In the genomic region with DNA sequence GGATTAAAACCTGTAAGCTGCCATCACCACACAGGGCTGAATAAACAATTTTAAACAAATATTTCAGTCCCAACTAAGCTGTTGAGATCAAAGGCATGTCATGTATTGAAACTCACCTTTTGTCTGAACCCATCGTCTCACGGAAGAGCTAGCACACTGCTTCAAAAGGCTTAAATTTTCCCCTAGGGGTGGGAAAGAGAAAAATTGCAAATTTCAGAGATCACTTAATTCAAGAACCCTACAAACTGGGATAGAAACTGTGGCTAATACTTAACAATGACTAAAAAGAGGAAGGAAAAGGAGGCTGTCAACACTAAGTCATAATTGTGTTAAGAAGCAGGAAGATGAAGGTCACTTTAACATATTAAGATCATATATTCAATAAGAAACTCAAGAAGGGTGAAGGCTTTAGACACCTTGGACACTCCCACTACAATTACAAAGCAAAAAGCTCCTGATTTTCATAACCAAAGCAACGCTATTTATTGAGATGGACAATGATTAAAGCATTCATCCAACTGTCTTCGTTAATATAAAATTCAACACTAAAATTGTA, we compare ENCODE assay signal across 8 mouse cellular contexts. TPM values are rescaled to one million over a fixed set of nuclear protein-coding genes. Genes with fewer than 3 reads are reported as not detected.
DNase-seq lines count a peak whose midpoint lies in the region; ATAC-seq and TF ChIP-seq lines count a peak whose summit lies in the region.

No protein-coding gene starts in this region.

- TF ChIP-seq POLR2A in brain, embryonic 14.5 days (IDR thresholded peaks at IDR 0.05; ENCODE audit: borderline replicate concordance, extremely low read depth, insufficient read depth, insufficient read length, poor library complexity, severe bottlenecking), result no peak
- no peak for TF ChIP-seq POLR2A in myocyte (IDR thresholded peaks at IDR 0.05; ENCODE audit: insufficient read length, low read depth)

- peak; percentile 55 for TF ChIP-seq CTCF in layer of hippocampus, adult 2 months (conservative IDR thresholded peaks at IDR 0.05)
- no peak for TF ChIP-seq CTCF in brain, embryonic 14.5 days (IDR thresholded peaks at IDR 0.05; ENCODE audit: borderline replicate concordance, extremely low read depth, insufficient read depth, insufficient read length)

- peak overlapping the region; percentile 82 for H3K4me3 ChIP-seq in layer of hippocampus, adult 2 months
- peak overlapping the region; percentile 63 for H3K4me3 ChIP-seq in hindbrain, embryonic 15.5 days
- H3K4me3 ChIP-seq in myocyte, result peak overlapping the region; percentile 100

- no peak for DNase-seq in layer of hippocampus, adult 2 months (ENCODE audit: low spot score in 2 of 2)
- no peak for DNase-seq in layer of hippocampus, postnatal 36 days
- DNase-seq in brain, embryonic 14.5 days (ENCODE audit: low read depth), result peak; percentile 29
- no peak for DNase-seq in spleen, adult 18-20 months
- no peak for DNase-seq in frontal cortex, postnatal 25 days (ENCODE audit: low spot score in 2 of 2)

- H3ac ChIP-seq in myocyte (ENCODE audit: control insufficient read depth, insufficient read length), result peak overlapping the region; percentile 89

- H3K79me2 ChIP-seq in myocyte (ENCODE audit: control insufficient read depth, insufficient read depth), result peaks cover 32% of the 10 kb centered on the region

- peak overlapping the region; percentile 100 for H3K27ac ChIP-seq in layer of hippocampus, adult 2 months
- peak overlapping the region; percentile 41; the same call in 1 of the 2 replicates for H3K27ac ChIP-seq in hindbrain, embryonic 15.5 days (replicated peaks)

- H3K4me2 ChIP-seq in hindbrain, embryonic 15.5 days, result peak overlapping the region; percentile 79
- H3K4me2 ChIP-seq in myocyte (ENCODE audit: low read depth), result peak overlapping the region; percentile 78

- 12% methylated on average over 4 of the region's 4 CpGs for WGBS in hindbrain, embryonic 15.5 days

- H3K9ac ChIP-seq in hindbrain, embryonic 15.5 days, result peak overlapping the region; percentile 89

- peaks cover 23% of the 10 kb centered on the region for H3K4me1 ChIP-seq in hindbrain, embryonic 15.5 days (replicated peaks)

- no peaks in the 10 kb centered on the region for H3K9me3 ChIP-seq in hindbrain, embryonic 15.5 days

- no peaks in the 10 kb centered on the region for H3K27me3 ChIP-seq in hindbrain, embryonic 15.5 days
- no peaks in the 10 kb centered on the region for H3K27me3 ChIP-seq in myocyte (ENCODE audit: control insufficient read depth, insufficient read depth, insufficient read length)

- ATAC-seq in hindbrain, embryonic 15.5 days (ENCODE audit: low FRiP score, low read depth), result no peak
- ATAC-seq in erythroid progenitor cell, adult 5-6 weeks (replicated peaks; ENCODE audit: low FRiP score, poor library complexity, severe bottlenecking), result no peak

- H3K36me3 ChIP-seq in hindbrain, embryonic 15.5 days, result peaks cover 63% of the 10 kb centered on the region
- peaks cover 43% of the 10 kb centered on the region for H3K36me3 ChIP-seq in myocyte (ENCODE audit: control insufficient read depth, insufficient read depth)

TF ChIP-seq in myocyte, 11 proteins besides CTCF, POLR2A, EP300 and RAD21:
- no peak for TF ChIP-seq CEBPB (IDR thresholded peaks at IDR 0.05; ENCODE audit: insufficient read depth, poor library complexity, severe bottlenecking)
- TF ChIP-seq MYOD1 (IDR thresholded peaks at IDR 0.05; ENCODE audit: control insufficient read depth in 1 of 3, insufficient read length in 2 of 3, low read depth in 2 of 3), result no peak
- no peak for TF ChIP-seq MYOG (IDR thresholded peaks at IDR 0.05; ENCODE audit: control insufficient read depth in 1 of 3, insufficient read depth in 1 of 3, insufficient read length in 2 of 3, low read depth in 2 of 3)
- no peak for TF ChIP-seq REST (IDR thresholded peaks at IDR 0.05; ENCODE audit: insufficient read depth, insufficient read length)

RNA-seq across cellular contexts. Expression of gene Rbm5, which starts 1.3 kb away (rescaled TPM):
- 100 to 1,000 TPM; 141 to 159 TPM for total RNA-seq in layer of hippocampus, adult 2 months (2021)
- total RNA-seq in layer of hippocampus, postnatal 36 days (2021), result 100 to 1,000 TPM; 143 to 166 TPM
- polyA plus RNA-seq in brain, embryonic 14.5 days (2012; rRNA removed), result 183 and 228 TPM in 2 replicates
- polyA plus RNA-seq in hindbrain, embryonic 15.5 days (2015; fragmentation: Nextera tagmentation; extraction: Ambion mirVana), result 230 and 247 TPM in 2 replicates
- 37.6 TPM for polyA plus RNA-seq in myocyte (2012; fragmentation: generic; extraction: Trizol)
- 269 and 283 TPM in 2 replicates for total RNA-seq in erythroid progenitor cell, adult 5-6 weeks (2015; ENCODE audit: low replicate concordance)
- total RNA-seq in erythroid progenitor cell, adult 5-6 weeks (2017; ENCODE audit: low replicate concordance), result 374 and 383 TPM in 2 replicates

RNA-seq across cellular contexts. Expression of gene Sema3f, which starts 59.2 kb away (rescaled TPM):
- 1 to 10 TPM; 2.8 to 3.5 TPM for total RNA-seq in layer of hippocampus, adult 2 months (2021)
- 1 to 10 TPM; 4.3 to 4.6 TPM for total RNA-seq in layer of hippocampus, postnatal 36 days (2021)
- 163 and 176 TPM in 2 replicates for polyA plus RNA-seq in brain, embryonic 14.5 days (2012; rRNA removed)
- polyA plus RNA-seq in hindbrain, embryonic 15.5 days (2015; fragmentation: Nextera tagmentation; extraction: Ambion mirVana), result 14.0 and 18.5 TPM in 2 replicates
- polyA plus RNA-seq in myocyte (2012; fragmentation: generic; extraction: Trizol), result 1.4 TPM
- total RNA-seq in erythroid progenitor cell, adult 5-6 weeks (2015; ENCODE audit: low replicate concordance), result not detected in 2 replicates
- total RNA-seq in erythroid progenitor cell, adult 5-6 weeks (2017; ENCODE audit: low replicate concordance), result not detected in 2 replicates
